Mouse (Mus musculus) subcutaneous adipose tissue, adult 2 months (tissue): ENCODE results near the gene Cln6. TPM values are rescaled to one million over a fixed set of nuclear protein-coding genes. Genes with fewer than 3 reads are reported as not detected.

Source experiments
- polyA plus RNA-seq: library from polyadenylated mRNA; depleted of rRNA; stranded (reverse); fragments of >200 nt; gene quantifications from 2 replicates; pipeline ENCODE4 v1.2.3, GENCODE M21; 2012; ENCODE audit warnings: low replicate concordance; rRNA removed

Gene Cln6
- 31.7 and 74.8 TPM in 2 replicates for polyA plus RNA-seq

DNA sequence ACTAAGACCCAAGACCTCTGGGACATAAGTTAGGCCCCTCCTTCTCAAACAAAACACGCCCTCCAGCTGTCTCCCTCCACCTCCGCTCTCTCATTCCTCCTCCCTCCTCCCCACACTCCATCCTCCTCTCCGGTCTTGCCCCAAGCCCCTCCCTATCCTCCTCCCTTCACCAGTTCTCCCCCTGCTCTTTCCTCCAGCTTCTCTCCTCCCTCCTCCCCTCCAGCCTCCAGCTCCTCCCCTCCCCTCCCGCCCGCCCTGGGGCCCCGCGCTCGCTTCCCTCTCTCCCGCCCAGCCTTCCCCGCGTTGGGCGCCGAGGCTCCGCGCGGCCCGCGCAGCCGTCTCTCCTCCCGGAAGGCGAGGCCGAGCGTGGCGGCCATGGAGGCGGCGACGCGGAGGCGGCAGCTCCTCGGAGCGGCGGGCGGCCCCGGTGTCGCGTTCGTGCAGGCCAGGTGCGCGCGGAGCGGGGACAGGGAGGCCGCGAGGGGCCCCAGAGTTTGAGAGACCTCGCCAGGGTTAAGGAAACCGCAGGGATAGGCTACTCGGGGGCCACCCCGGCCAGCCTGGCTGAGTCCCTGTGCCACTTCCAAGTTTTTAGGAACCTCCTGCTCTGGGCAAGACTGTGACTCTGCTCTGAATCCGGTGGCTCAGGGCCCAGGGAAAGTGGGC, at the start of gene Cln6:
TSS of gene Cln6 (plus strand) at position 280 of the 666 bp plus-strand sequence.

DNA sequence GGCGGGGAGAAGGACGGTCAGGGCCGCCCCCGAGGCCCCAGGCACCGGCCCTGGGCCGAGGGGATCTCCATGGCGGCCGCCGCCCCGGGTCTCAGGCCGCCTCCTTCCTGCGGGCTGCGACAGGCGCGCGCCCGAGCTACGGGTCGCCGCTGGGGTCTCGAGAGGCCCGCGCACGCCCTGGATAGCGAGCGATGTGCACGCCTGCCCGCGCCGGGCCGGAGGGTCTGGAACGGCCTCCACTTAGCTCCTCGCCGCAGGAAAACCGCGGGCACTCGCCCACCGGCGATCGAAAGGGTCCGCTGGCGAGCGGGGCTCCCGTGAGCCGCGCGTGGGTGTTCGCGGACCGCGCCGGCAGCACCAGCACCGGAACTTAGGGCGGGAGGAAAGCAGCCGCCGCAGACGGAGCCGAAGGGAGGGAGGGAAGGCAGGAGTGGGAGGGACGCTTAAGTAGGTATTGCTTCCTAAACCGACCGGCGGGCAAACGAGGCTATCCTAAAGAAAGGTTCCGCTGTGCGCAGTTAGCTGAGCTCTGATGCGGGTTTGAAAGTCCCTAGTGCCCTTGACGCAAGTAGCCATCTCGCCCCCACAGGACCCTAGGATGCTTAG, 27.0 kb upstream of the Cln6 start, which contains the start of gene Fem1b:
TSS of gene Fem1b (minus strand) at position 419 of the 606 bp plus-strand sequence.

DNA sequence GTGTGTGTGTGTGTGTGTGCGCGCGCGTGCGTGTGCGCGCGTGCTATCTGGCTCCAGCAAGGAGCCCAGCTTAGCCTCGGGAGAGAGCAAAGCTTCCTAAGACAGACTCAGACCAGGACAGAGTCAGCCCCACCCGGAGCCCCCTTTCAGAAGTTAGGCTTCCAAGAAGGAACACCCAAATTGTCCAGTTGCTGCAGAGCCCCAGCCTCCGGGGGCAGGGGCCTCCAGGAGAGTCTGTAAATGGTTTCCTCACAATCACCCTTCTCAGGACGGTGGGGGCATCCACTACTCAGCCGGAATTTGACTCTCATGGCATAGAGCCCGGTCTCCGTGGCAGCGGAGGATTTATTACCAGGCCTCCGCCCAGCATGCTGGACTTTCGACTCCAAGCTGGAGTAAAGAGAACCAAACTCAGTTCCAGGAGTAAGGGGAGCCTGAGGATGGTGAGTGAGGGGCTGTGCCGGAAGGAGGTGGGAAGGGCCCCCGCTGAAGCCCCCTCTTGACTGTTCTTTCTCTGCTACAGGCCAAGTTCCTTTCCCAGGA, 19.2 kb downstream of the Cln6 start, which contains the start of gene Calml4:
TSS of gene Calml4 (plus strand) at position 362 of the 543 bp plus-strand sequence.

Other genes with a start within 250 kb of the Cln6 start
- gene Itga11, start 161.0 kb upstream of the Cln6 start, polyA plus RNA-seq = 8.0 TPM in 2 replicates
- gene Fem1b, start 26.9 kb upstream of the Cln6 start, polyA plus RNA-seq = 6.0 and 14.2 TPM in 2 replicates
- gene Calml4, start 19.3 kb downstream of the Cln6 start, polyA plus RNA-seq = 4.0 and 10.6 TPM in 2 replicates
- 21.2 and 35.9 TPM in 2 replicates for gene Pias1, start 149.1 kb downstream of the Cln6 start, polyA plus RNA-seq